Mouse (Mus musculus) megakaryocyte progenitor cell, adult 5-6 weeks (primary cell): Measurements from ENCODE around the gene Plekhh3. TPM values are rescaled to one million over a fixed set of nuclear protein-coding genes. Genes with fewer than 3 reads are reported as not detected.

Experiments used
- ATAC-seq: replicated peaks from 2 replicates; pipeline ENCODE4 v1.8.0; 2016; ENCODE audit warnings: mild to moderate bottlenecking, moderate TSS enrichment, inconsistent platforms; ENCODE audit not compliant: poor library complexity
- total RNA-seq, 2 experiments: library from RNA; stranded (forward) in 1 of 2; stranded (reverse) in 1 of 2; fragments of 157-497, 149-512 nt in 1 of 2; fragments of 200-1000 nt in 1 of 2; gene quantifications; 2 replicates each; pipeline versions ENCODE4 v1.2.3 to v1.2.4; 2015 to 2017

The Plekhh3 gene
- total RNA-seq (2015): 0.66 TPM in 1 of 2 replicates, not detected in the other
- total RNA-seq (2017): 0.14 and 1.0 TPM in 2 replicates

GRCm38 (mm10) chr11:101170811-101171610, at the start of gene Plekhh3:
Gene Plekhh3, minus strand, starts transcription at chr11:101171351.
- peak; percentile 74 for ATAC-seq

- no peak for ATAC-seq
These were observed 49.7 kb upstream of the Plekhh3 start for GRCm38 (mm10) chr11:101220853-101221252.

GRCm38 (mm10) chr11:101218436-101219055, 47.4 kb upstream of the Plekhh3 start:
- no peak for ATAC-seq

- no peak for ATAC-seq
These were observed 45.8 kb upstream of the Plekhh3 start for GRCm38 (mm10) chr11:101216936-101217335.

GRCm38 (mm10) chr11:101211970-101212369, 40.8 kb upstream of the Plekhh3 start:
- ATAC-seq: peak; percentile 93

GRCm38 (mm10) chr11:101200986-101201385, 29.8 kb upstream of the Plekhh3 start:
- ATAC-seq: peak; percentile 93

- peak; percentile 66 for ATAC-seq
These were observed 28.4 kb upstream of the Plekhh3 start for GRCm38 (mm10) chr11:101199555-101199954.

- no peak for ATAC-seq
These were observed 25.0 kb upstream of the Plekhh3 start for GRCm38 (mm10) chr11:101196175-101196574.

- ATAC-seq: no peak
These were observed 24.4 kb upstream of the Plekhh3 start for GRCm38 (mm10) chr11:101195571-101195970.

GRCm38 (mm10) chr11:101195101-101195500, 23.9 kb upstream of the Plekhh3 start:
- ATAC-seq: no peak

- ATAC-seq: no peak
These were observed 23.5 kb upstream of the Plekhh3 start for GRCm38 (mm10) chr11:101194643-101195042.

- no peak for ATAC-seq
These were observed 23.0 kb upstream of the Plekhh3 start for GRCm38 (mm10) chr11:101194137-101194536.

GRCm38 (mm10) chr11:101193076-101193475, 21.9 kb upstream of the Plekhh3 start:
- ATAC-seq: no peak

GRCm38 (mm10) chr11:101192646-101193045, 21.5 kb upstream of the Plekhh3 start:
- no peak for ATAC-seq

- ATAC-seq: no peak
These were observed 20.8 kb upstream of the Plekhh3 start for GRCm38 (mm10) chr11:101191919-101192470.

- ATAC-seq: no peak
These were observed 20.1 kb upstream of the Plekhh3 start for GRCm38 (mm10) chr11:101190913-101191907.

- ATAC-seq: peak; percentile 73
These were observed 19.2 kb upstream of the Plekhh3 start for GRCm38 (mm10) chr11:101190181-101190912.

- peak; percentile 91 for ATAC-seq
These were observed 18.5 kb upstream of the Plekhh3 start for GRCm38 (mm10) chr11:101189495-101190180.

- no peak for ATAC-seq
These were observed 17.1 kb upstream of the Plekhh3 start for GRCm38 (mm10) chr11:101188166-101188805.
